Mouse (Mus musculus): Measurements from ENCODE around the gene Ttll10.

The Ttll10 gene

GRCm38 (mm10) chr4:156059261-156059660 is at the start of gene Ttll10:
TSS of gene Ttll10 (minus strand) at chr4:156059414.
- DNase-seq = no peak

- no peak for DNase-seq
These were observed 44.1 kb upstream of the Ttll10 start for GRCm38 (mm10) chr4:156103342-156103741.

GRCm38 (mm10) chr4:156101481-156101903 is 42.3 kb upstream of the Ttll10 start:
- no peak for DNase-seq

DNA sequence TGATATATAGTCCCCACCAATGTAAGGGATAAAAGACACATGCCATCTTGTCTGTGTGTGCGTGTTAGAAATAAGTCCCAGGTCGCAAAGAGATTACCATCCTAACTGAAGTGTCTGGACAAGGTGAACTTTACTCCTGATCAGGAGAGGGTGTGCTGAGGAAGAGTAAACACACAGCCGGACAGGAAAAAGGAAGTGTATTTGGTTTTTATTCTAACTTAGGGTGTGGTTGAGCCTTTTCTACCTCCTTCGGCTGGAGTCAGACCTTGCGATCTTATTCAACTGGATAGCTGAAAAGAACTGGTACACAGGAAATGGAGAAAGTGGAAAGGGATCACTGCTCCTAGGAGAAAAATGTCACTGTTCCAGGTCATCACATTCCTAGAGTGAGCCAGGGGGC is 41.3 kb upstream of the Ttll10 start:
- no peak for DNase-seq

DNA sequence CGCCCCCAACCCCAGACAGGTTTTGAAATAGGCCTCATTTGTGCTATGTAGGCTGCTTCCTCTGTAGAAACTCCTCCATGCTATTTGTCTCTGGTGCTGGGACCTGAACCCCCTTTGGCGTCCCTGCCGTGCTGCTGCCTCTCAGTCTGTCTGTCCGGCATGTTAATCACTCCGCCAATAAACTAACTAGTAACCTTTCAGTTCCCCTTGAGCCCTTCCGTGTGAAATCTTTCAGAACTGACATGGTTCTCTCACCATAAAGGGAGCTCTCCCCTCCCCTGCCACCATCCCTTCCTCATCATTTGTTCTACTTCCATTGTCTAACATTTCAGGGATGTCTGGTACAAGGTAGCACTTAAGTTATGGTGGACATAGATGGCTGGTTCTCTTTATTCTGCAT is 40.2 kb upstream of the Ttll10 start:
- DNase-seq = no peak

DNA sequence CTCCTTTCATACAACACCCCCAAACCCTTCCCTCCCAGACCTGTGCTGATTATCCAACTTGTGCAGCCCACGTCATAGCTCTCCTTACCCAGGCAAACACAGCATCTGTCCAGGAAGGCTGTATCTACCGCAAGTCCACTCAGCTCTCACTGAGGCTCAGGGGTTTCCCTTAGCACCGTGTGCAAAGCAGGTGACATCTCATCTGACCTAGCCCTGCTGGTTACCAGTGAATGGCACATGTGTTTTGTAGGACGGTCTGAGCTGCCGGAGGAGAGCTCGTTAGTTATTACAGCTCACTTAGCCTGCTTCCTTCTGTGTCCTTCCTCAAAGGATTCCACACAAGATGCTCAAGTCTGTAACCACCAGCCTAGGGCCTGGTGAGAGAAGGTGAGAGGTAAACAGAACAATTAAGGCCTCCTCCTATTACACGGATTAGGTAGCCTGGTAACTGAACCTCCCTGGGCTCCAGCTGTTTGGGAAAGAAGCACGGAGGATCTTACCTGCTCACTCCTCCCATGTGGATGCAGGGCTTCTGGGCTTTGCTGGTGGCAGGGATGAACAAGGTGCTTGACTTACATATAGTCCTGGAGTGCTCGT is 38.7 kb upstream of the Ttll10 start:
- DNase-seq = no peak

- no peak for DNase-seq
These were observed 37.0 kb upstream of the Ttll10 start for GRCm38 (mm10) chr4:156096191-156096590.

DNA sequence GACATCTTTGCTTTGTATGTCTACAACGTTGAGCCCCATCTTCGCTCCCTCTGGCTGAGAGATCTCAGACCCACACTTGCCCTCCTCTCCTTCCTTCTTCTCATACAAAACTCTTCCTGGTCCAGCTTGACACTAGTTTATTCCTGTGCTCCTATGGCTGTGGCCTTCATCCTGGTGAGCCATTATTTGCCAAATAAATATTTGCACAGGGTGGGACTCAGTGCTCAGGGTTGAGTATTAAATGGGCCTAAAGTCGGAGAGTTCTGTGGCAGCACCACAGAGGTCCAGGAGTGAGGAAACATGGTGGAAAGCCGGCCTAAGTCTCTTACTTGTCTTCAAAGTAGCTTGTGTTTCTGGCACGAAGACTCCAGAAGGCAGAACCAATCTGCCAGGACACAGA is 34.5 kb upstream of the Ttll10 start:
- no peak for DNase-seq

- DNase-seq = no peak
These were observed 33.6 kb upstream of the Ttll10 start for GRCm38 (mm10) chr4:156092765-156093164.

GRCm38 (mm10) chr4:156091236-156091635 is 32.0 kb upstream of the Ttll10 start:
- no peak for DNase-seq

GRCm38 (mm10) chr4:156087398-156088087 is 28.3 kb upstream of the Ttll10 start:
- no peak for DNase-seq

DNA sequence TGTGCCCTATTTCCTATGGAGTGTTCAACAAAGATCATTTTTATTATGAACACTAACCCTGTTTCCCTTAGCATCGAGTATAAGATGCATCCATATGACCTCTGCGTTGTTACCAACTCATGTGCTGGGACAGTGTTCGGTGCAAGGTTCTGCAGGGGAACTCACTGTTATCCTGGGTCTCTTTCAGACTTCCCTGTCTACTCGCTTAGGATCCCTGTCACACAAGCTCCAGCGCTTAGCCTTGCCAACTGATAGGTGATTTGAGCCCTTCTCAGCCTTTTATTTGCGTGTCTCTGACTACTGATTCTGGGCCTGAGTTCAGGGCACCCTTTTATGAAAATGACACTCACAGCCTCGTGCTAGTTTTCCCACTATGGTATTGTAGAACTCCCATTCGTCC is 26.0 kb upstream of the Ttll10 start:
- DNase-seq = no peak

- no peak for DNase-seq
These were observed 25.1 kb upstream of the Ttll10 start for GRCm38 (mm10) chr4:156084096-156084879.

GRCm38 (mm10) chr4:156083348-156083747 is 24.1 kb upstream of the Ttll10 start:
- DNase-seq = no peak

GRCm38 (mm10) chr4:156082621-156083234 is 23.5 kb upstream of the Ttll10 start:
- DNase-seq = no peak

DNA sequence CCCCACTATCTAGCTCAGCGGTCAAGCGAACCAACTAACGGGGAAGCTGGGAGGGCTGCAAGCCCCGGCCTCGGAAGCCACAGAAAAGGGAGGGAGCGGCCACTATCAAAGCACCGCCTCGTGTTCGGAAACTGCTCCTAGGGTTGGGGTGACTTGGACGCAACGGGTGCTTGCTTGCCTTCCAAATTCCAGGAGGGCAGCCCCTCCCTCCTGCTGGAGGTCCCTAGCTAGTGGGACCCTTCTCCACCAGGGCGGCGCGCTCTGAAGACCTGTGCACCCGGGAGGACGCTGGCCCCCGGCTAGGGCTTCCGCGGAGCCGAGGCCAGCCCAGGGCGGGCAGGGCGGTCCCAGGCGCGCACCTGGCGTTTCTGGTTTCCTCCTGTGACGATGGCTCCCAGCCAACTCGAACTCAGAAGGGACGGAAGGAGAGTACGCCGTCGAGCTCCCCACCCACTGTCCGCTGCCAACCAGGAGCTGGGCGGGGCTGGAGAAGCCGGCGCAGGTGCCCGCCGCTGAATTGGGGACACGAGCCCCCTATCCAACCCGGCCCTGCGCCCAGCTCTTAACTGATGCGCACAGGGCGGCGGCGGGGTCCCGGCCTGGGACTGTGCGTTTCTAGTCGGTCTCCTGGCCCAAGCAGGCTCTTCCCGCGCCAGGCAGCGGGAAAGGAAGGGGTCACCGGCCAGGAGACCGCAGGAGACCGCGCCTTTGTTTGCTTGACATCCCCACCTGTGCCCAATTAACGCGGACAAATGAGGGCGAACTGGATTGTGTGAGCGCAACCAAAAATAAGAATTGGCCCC is 18.5 kb upstream of the Ttll10 start:
- peak; percentile 43 for DNase-seq

GRCm38 (mm10) chr4:156076911-156077382 is 17.7 kb upstream of the Ttll10 start:
- no peak for DNase-seq

DNA sequence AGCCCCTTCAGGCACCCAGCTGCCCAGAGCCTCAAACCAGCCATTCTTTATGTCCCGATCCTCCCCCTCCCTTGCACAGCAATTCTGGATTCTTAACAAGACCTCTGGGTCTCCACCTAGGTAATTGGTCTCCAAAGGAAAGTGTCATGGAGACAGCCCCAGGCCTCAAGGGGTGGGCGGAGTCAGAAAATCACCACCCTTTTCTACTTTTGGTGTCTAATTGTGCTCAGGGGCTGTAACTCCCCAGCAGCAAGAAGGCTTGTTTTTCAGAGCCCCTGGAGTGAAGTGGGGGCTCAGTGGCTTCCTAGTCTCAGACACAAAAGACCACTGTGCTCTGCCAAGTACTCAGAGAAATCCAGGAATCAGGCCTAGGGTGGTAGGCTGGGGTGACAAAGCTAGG is 11.5 kb upstream of the Ttll10 start:
- no peak for DNase-seq

DNA sequence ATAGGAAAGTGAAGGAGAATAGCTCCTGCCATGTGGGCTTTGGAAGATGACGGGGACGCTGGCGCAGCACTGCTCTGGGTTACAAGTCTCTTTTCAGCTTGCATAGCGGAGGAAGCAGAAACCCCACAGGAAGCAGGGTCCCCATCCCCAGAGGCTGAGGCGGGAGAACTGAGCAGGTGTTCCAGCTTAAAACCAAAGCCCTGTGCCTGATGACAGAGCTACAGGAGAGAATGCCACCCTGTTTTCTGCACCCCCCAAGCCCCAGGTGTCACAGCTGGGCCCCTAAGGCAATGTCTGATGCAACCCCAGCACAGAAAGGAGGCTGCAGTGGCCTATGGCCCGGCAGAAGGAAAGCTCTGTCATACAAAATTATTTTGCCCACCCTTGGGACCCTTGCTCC is 11.1 kb upstream of the Ttll10 start:
- DNase-seq = no peak

- no peak for DNase-seq
These were observed 10.5 kb upstream of the Ttll10 start for GRCm38 (mm10) chr4:156069701-156070100.

DNA sequence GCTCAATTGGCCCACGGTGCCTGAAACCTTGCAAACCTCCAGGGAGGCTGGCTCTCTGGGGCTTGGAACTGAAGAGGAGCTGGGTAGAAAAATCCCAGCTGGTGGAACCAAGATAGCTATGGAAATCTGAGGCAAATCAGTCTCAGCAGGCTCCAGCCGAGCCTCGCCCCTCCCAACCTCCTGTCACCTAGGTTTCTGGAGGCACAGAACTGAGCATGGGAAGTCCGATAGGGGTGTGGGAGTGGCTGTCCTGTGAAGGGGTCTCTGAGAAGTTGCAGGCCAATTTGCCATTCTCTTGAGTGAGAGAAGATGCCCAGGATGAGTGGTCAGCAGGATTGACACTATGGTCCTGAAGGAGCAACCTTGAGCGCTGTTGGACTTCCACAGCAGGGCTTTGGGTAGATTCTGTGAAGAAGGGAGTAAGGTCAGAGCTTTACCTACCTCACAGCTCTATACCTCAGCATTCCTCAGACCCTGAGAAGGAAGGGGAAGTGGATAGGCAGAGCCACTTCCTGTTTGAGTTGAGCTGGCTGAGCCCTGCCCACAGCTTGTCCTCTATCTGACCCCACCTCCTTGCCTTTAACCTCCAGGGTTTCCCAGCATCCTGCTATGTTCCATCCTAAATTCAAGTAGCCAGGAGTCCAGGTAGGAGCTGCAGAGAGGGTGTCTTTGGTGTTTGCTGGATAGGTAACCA is 8.2 kb upstream of the Ttll10 start:
- DNase-seq = no peak
